Mouse (Mus musculus) liver, postnatal 0 days (tissue): ENCODE data around the gene Smurf1.

Experiments used
- CTCF ChIP-seq: sonication (generic); IDR thresholded peaks from 2 replicates; pipeline ENCODE4 v1.5.1; 2016; ENCODE audit warnings: antibody characterized with exemption, low read depth
- EP300 ChIP-seq: IDR thresholded peaks from 2 replicates; pipeline ENCODE4 v1.6.1; 2016; ENCODE audit warnings: antibody characterized with exemption, low read depth, mild to moderate bottlenecking

GRCm38 (mm10) chr5:144875227-144875626 is 90.4 kb downstream of the Smurf1 start:
- TF ChIP-seq CTCF (no peak), EP300 (no peak)
